Mouse (Mus musculus) embryonic facial prominence, embryonic 14.5 days (tissue): ENCODE measurements around the gene Trpm2. TPM values are rescaled to one million over a fixed set of nuclear protein-coding genes. Genes with fewer than 3 reads are reported as not detected.

Experiments
- ATAC-seq: fragments of 200-750 bp; cut with Nextera tagmentation; 2 replicates; pipeline ENCODE4 v1.8.0; 2017; ENCODE audit warnings: low read depth, moderate number of reproducible peaks, moderate TSS enrichment
- DNase-seq: peaks from one replicate; pipeline ENCODE4 v3.0.0-alpha.2; 2015; ENCODE audit warnings: low spot score
- H3K27ac ChIP-seq: fragments of 300-500 bp; sonication (generic); replicated peaks from 2 replicates; pipeline ENCODE4 v1.5.1; 2014; ENCODE audit warnings: low read depth, mild to moderate bottlenecking, low read length, moderate library complexity
- H3K27me3 ChIP-seq: fragments of 300-500 bp; sonication (generic); replicated peaks from 2 replicates; pipeline ENCODE4 v1.6.1; 2014; ENCODE audit warnings: low read length; ENCODE audit not compliant: control insufficient read depth, insufficient read depth
- H3K36me3 ChIP-seq: fragments of 300-500 bp; sonication (generic); 2 replicates; pipeline ENCODE4 v1.6.1; 2014; ENCODE audit warnings: low read length, mixed read lengths; ENCODE audit not compliant: control insufficient read depth, insufficient read depth
- H3K4me1 ChIP-seq: fragments of 300-500 bp; sonication (generic); 2 replicates; pipeline ENCODE4 v1.6.1; 2014; ENCODE audit warnings: antibody characterized with exemption, low read length; ENCODE audit not compliant: control insufficient read depth, insufficient read depth
- H3K4me2 ChIP-seq: fragments of 300-500 bp; sonication (generic); 2 replicates; pipeline ENCODE4 v1.6.1; 2014; ENCODE audit warnings: low read depth, mild to moderate bottlenecking, low read length, moderate library complexity, mixed read lengths
- H3K4me3 ChIP-seq: fragments of 300-500 bp; sonication (generic); 2 replicates; pipeline ENCODE4 v1.5.1; 2014; ENCODE audit warnings: low read depth, mild to moderate bottlenecking, low read length
- H3K9ac ChIP-seq: fragments of 300-500 bp; sonication (generic); 2 replicates; pipeline ENCODE4 v1.6.1; 2014; ENCODE audit warnings: low read depth, mild to moderate bottlenecking, low read length, moderate library complexity, mixed read lengths
- H3K9me3 ChIP-seq: fragments of 300-500 bp; sonication (generic); 2 replicates; pipeline ENCODE4 v1.6.1; 2016; ENCODE audit warnings: low read length; ENCODE audit not compliant: control insufficient read depth
- WGBS: fragments of 180-500 bp; shearing (Covaris S2); extraction: QIAGEN DNeasy Blood & Tissue Kit; methylation state at CpG from one replicate; pipeline ENCODE4 v1.1.7; 2014; 5-methylcytosine and 5-hydroxymethylcytosine counted together
- polyA plus RNA-seq: library from polyadenylated mRNA; unstranded; fragments of >200 nt; fragmentation: Nextera tagmentation; extraction: Ambion mirVana; gene quantifications from 2 replicates; pipeline ENCODE4 v1.2.1, GENCODE M21; 2014

Trpm2 gene
- polyA plus RNA-seq, 1 experiment from 2014 or later: 1.4 TPM

DNA sequence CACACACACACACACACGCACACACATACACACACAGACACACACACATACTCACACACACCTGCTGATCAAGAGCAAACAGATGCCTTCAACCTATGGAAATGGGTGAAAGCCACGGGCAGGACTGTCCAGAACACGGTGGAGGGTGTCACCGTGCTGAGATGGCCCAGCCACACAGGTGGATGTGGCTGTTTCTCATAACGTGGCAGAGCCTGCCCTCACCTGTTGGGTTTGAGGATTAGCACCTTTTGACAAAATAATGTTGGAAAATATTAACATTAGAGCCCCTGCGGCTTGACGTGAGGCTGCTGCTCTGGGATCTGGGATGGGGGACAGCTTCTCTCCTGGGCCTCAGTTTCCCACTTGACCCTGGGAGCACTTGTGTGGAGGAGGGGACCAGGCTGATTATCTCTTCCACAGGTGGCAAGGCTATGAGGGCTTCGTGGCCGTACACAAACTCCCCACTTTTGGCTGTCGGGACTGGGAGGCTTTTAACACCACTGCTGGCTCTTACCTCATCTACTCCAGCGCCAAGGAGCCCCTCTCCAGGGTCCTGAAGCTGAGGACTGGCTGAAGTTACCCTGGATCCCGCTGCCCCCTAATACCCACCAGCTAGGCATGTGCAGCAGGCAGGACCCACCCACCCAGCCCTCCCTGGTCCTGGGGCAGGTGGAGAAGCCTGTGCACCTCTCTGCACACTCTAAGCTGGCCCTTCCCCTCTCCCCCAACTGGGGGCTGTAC is 84.2 kb downstream of the Trpm2 start:
- H3K27ac ChIP-seq: no peak overlapping the region
- no peaks in the 10 kb centered on the region for H3K27me3 ChIP-seq
- H3K9ac ChIP-seq: no peak overlapping the region; the same call in 1 of the 2 replicates
- H3K4me2 ChIP-seq: no peak overlapping the region
- H3K9me3 ChIP-seq: no peaks in the 10 kb centered on the region
- 57% methylated on average over 12 of the region's 12 CpGs for WGBS
- no peaks in the 10 kb centered on the region for H3K4me1 ChIP-seq
- H3K36me3 ChIP-seq: no peaks in the 10 kb centered on the region
- no peak overlapping the region for H3K4me3 ChIP-seq
- no peak for ATAC-seq
- no peak for DNase-seq

DNA sequence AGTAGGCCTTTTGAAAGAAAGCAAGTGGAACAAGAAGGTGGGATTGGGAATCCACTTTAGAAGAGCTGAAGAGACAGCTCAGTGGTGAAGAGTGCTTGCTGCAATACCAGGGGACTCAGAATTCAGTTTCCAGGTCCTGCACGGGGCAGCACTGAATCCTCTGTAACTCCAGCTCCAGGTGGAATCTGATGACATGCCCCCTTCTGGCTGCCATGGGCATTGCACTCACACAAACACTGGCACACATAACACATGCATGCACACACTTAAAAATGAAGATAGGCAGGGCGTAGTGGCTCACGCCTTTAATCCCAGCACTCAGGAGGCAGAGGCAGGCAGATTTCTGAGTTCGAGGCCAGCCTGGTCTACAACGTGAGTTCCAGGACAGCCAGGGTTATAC is 87.8 kb downstream of the Trpm2 start:
- WGBS: 87% methylated on average over 5 of the region's 5 CpGs
- H3K4me1 ChIP-seq: no peaks in the 10 kb centered on the region
- H3K4me2 ChIP-seq: no peak overlapping the region
- DNase-seq: no peak
- H3K9me3 ChIP-seq: no peaks in the 10 kb centered on the region
- no peak overlapping the region for H3K9ac ChIP-seq
- H3K27ac ChIP-seq: no peak overlapping the region
- H3K36me3 ChIP-seq: no peaks in the 10 kb centered on the region
- no peak overlapping the region for H3K4me3 ChIP-seq
- H3K27me3 ChIP-seq: no peaks in the 10 kb centered on the region
- ATAC-seq: no peak

DNA sequence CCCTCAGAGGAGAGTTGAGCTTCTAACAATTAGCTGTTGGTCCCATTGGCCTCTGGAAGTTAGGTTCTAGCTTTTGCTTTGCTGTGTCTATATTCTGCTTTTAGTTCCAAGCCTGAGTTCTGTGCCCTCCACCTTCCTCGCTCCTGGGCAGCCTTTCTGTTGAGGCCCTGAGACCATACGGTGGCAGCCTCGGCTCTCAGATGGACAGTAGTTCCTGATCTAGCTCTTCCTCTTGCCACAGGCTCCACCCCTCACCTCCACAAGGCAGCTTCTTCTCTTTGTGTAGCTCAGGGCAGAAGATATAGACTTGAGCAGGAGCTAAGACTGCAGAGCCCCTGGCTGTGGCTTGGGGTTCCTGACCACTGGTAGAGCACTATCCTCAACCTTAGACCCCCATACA is 90.1 kb downstream of the Trpm2 start:
- 72% methylated on average over 3 of the region's 3 CpGs for WGBS
- Histone ChIP-seq H3K9ac (no peak overlapping the region), H3K27me3 (no peaks in the 10 kb centered on the region), H3K4me2 (no peak overlapping the region), H3K36me3 (no peaks in the 10 kb centered on the region), H3K4me3 (no peak overlapping the region), H3K27ac (no peak overlapping the region), H3K9me3 (no peaks in the 10 kb centered on the region), H3K4me1 (no peaks in the 10 kb centered on the region)
- DNase-seq (no peak), ATAC-seq (no peak)

DNA sequence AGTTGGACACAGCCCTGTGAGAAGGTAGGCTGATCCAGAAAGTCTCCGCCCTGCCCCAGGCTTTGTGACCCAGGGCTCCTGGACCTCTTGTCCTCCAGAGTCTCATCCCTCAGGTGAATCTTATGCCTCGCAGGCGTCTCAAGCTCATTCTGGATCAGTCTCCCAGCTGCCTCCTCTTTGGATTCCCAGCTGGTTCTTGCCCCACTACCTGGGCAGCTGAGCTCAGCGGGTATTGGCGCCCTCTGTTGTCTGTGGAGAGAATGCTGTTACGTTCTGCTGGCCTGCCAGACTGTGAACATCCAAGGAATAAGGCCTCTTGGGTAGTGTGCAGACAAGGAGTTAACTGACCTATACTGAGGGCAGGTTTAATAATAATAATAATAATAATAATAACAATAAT is 91.4 kb downstream of the Trpm2 start:
- WGBS: 46% methylated on average over 6 of the region's 6 CpGs
- H3K36me3 ChIP-seq: no peaks in the 10 kb centered on the region
- H3K4me2 ChIP-seq: no peak overlapping the region
- no peaks in the 10 kb centered on the region for H3K27me3 ChIP-seq
- no peaks in the 10 kb centered on the region for H3K4me1 ChIP-seq
- ATAC-seq (no peak), DNase-seq (no peak)
- no peak overlapping the region for H3K4me3 ChIP-seq
- no peak overlapping the region for H3K27ac ChIP-seq
- H3K9me3 ChIP-seq: no peaks in the 10 kb centered on the region
- H3K9ac ChIP-seq: no peak overlapping the region

DNA sequence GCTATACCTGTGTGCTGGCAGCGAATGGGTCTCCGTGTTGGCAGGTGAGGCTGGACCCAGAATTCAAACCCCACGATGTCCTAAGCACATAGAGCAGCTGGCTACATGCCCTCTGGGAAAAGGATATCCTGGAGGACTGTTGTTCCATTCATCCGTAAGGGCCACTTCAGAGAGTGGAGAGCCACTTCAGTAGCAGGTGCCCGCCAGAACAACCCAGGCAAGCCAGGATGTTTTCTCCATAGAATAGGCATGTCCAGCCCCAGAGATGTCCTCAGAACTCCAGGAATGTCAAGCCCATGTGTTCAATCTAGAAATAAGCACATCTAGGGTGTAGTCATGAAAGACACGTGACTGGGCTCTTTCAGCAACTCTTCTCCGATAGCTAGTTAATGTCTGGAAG is 100.7 kb downstream of the Trpm2 start:
- DNase-seq: no peak
- H3K36me3 ChIP-seq: no peaks in the 10 kb centered on the region
- no peak overlapping the region for H3K27ac ChIP-seq
- H3K4me3 ChIP-seq: no peak overlapping the region
- H3K4me2 ChIP-seq: no peak overlapping the region
- ATAC-seq: no peak
- H3K9me3 ChIP-seq: no peaks in the 10 kb centered on the region
- WGBS: 88% methylated on average over 7 of the region's 7 CpGs
- H3K4me1 ChIP-seq: no peaks in the 10 kb centered on the region
- H3K9ac ChIP-seq: no peak overlapping the region
- no peaks in the 10 kb centered on the region for H3K27me3 ChIP-seq

DNA sequence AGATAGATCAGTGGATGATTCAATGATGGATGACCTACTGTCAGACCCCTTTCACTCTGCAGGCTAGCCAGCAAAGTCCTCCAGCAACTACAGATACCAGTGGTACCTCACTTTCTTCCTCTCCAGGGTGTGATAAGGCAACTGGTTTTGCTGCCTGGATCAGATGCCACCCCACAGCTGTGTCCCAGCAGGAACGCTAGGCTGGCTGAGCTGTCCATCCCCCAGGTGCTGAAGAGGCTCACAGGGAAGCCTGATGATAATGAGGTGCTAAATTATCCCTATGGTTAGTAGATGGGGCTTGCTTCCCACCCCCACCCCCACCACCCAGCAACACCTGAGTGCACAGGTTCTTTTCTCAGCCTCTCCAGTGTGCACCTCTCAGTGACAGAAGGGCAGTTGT is 102.8 kb downstream of the Trpm2 start:
- no peak for ATAC-seq
- H3K9me3 ChIP-seq: no peaks in the 10 kb centered on the region
- H3K4me3 ChIP-seq: no peak overlapping the region
- 0% methylated on average over 1 of the region's 1 CpGs for WGBS
- no peak overlapping the region for H3K9ac ChIP-seq
- no peak overlapping the region for H3K27ac ChIP-seq
- no peaks in the 10 kb centered on the region for H3K27me3 ChIP-seq
- no peak overlapping the region for H3K4me2 ChIP-seq
- no peaks in the 10 kb centered on the region for H3K4me1 ChIP-seq
- no peaks in the 10 kb centered on the region for H3K36me3 ChIP-seq
- DNase-seq: no peak

DNA sequence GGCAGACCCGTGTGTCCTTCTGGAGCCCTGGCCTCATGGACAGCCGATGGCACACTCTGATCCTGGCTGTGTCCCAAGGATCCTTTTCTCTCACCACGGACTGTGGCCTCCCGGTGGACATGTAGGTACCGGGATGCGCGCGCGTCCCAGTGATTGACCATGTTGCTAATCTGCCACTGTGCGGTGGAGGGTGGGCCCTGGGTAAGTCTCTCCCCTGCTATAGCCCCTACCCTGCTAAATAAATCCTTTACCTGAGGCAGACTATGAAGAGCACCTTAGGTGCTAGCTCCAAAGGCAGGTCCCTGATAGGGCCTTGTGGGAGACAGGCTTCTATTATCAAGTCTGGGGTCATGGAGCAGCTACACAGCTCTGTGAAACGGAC is 105.6 kb downstream of the Trpm2 start:
- ATAC-seq (no peak), DNase-seq (no peak)
- Histone ChIP-seq H3K9ac (no peak overlapping the region), H3K36me3 (no peaks in the 10 kb centered on the region), H3K27me3 (no peaks in the 10 kb centered on the region), H3K4me3 (peak overlapping the region; percentile 12; the same call in 1 of the 2 replicates), H3K4me1 (no peaks in the 10 kb centered on the region), H3K4me2 (peak overlapping the region; percentile 39), H3K27ac (no peak overlapping the region), H3K9me3 (no peaks in the 10 kb centered on the region)
- whole genome bisulfite sequencing: 29% methylated on average over 11 of the region's 11 CpGs

DNA sequence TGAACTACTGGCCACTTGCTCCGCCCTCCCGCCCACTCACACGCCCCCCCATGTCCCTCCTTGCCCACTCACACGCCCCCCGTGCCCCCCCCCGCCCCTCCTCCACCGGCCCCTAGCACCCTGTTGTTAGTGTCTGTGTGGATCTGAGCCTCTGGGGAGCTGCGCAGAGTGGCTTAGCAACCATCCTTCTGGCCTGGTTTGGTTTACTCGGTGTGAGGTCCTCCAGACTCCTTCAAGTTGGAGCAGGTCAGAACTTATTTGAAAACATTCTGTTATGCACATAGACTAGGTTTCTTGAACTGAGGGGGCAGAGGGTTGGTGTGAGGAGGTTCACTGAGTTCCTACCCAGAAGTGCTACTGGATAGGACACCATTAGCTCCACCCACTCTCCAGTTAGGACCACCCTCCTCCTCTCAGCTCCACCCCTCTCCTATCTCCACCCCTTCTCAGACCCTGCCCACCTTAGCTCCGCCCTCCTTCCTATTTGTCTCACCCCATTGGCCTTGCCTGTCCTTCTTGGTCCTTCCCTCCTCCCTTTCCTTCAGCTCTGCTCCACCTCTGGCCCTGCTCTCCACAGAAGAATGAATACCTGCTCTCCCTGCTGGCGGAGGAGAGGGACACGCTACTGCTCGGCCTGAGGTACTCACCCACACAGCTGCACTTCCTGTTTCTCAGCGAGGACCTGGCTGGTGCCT is 106.1 kb downstream of the Trpm2 start:
- ATAC-seq (peak; percentile 87), DNase-seq (peak; percentile 53)
- Histone ChIP-seq H3K4me3 (peak overlapping the region; percentile 12; the same call in 1 of the 2 replicates), H3K4me2 (peak overlapping the region; percentile 39), H3K27me3 (no peaks in the 10 kb centered on the region), H3K27ac (0 out of 2 replicates have a peak overlapping the region, but pooled peaks have one; percentile 21), H3K4me1 (no peaks in the 10 kb centered on the region), H3K9me3 (no peaks in the 10 kb centered on the region), H3K9ac (no peak overlapping the region), H3K36me3 (no peaks in the 10 kb centered on the region)
- 36% methylated on average over 13 of the region's 14 CpGs for WGBS

DNA sequence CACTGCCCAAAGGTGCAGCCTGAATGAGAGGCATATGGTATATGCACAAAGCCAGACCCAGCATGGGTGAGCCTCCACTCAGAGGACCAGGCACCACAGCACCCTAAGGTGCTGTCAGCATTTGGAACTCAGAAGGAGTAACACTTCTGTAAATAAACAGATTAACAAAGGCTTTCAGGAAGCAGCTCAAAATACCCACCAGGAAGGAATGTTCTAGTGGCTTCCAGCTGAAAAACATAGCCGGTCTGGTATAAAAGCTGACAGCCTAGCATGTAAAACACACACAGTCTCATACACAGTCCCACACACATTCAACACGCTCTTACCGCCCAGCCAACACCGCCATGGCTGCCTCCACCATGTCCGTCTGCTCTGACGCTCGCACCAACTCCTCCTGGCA is 108.7 kb downstream of the Trpm2 start, which contains the start of gene Gm3285:
Gene Gm3285 (plus strand): TSS at position 301 of the 400 bp plus-strand sequence.
- H3K27me3 ChIP-seq: no peaks in the 10 kb centered on the region
- H3K36me3 ChIP-seq: no peaks in the 10 kb centered on the region
- H3K4me1 ChIP-seq: no peaks in the 10 kb centered on the region
- H3K4me3 ChIP-seq: no peak within 1 kb of the TSS
- H3K9me3 ChIP-seq: no peaks in the 10 kb centered on the region
- H3K9ac ChIP-seq: no peak within 1 kb of the TSS
- H3K4me2 ChIP-seq: no peak within 1 kb of the TSS
- H3K27ac ChIP-seq: no peak within 1 kb of the TSS
- DNase-seq (no peak), ATAC-seq (no peak)
- 44% methylated on average over 7 of the region's 7 CpGs for WGBS
